Mouse (Mus musculus) hindbrain, embryonic 12.5 days (tissue): ENCODE data around the gene Hipk4. TPM values are rescaled to one million over a fixed set of nuclear protein-coding genes. Genes with fewer than 3 reads are reported as not detected.

ENCODE experiments used
- ATAC-seq: fragments of 200-750 bp; cut with Nextera tagmentation; 2 replicates; pipeline ENCODE4 v1.8.0; 2017; ENCODE audit warnings: moderate TSS enrichment; ENCODE audit not compliant: low FRiP score
- H3K27ac ChIP-seq: fragments of 300-500 bp; sonication (generic); 2 replicates; pipeline ENCODE4 v1.5.1; 2016; ENCODE audit warnings: mild to moderate bottlenecking
- H3K27me3 ChIP-seq: fragments of 300-500 bp; sonication (generic); 2 replicates; pipeline ENCODE4 v1.6.1; 2016; ENCODE audit warnings: mild to moderate bottlenecking
- H3K36me3 ChIP-seq: fragments of 300-500 bp; sonication (generic); 2 replicates; pipeline ENCODE4 v1.6.1; 2016; ENCODE audit warnings: mild to moderate bottlenecking
- H3K4me1 ChIP-seq: fragments of 300-500 bp; sonication (generic); 2 replicates; pipeline ENCODE4 v1.6.1; 2016
- H3K4me2 ChIP-seq: fragments of 300-500 bp; sonication (generic); replicated peaks from 2 replicates; pipeline ENCODE4 v1.6.1; 2016; ENCODE audit warnings: mild to moderate bottlenecking
- H3K4me3 ChIP-seq: fragments of 300-500 bp; sonication (generic); 2 replicates; pipeline ENCODE4 v1.5.1; 2016; ENCODE audit warnings: mild to moderate bottlenecking
- H3K9ac ChIP-seq: fragments of 300-500 bp; sonication (generic); 2 replicates; pipeline ENCODE4 v1.6.1; 2016; ENCODE audit warnings: mild to moderate bottlenecking, moderate library complexity
- H3K9me3 ChIP-seq: fragments of 300-500 bp; sonication (generic); replicated peaks from 2 replicates; pipeline ENCODE4 v1.6.1; 2016; ENCODE audit warnings: mild to moderate bottlenecking
- WGBS: fragments of 180-500 bp; shearing (Covaris S2); methylation state at CpG from one replicate; pipeline ENCODE4 v1.1.7; 2016; 5-methylcytosine and 5-hydroxymethylcytosine counted together
- polyA plus RNA-seq: library from polyadenylated mRNA; unstranded; fragments of >200 nt; fragmentation: Nextera tagmentation; extraction: Ambion mirVana; gene quantifications from 2 replicates; pipeline ENCODE4 v1.2.1, GENCODE M21; 2016

The Hipk4 gene
- polyA plus RNA-seq, 1 experiment from 2014 or later: 0.36 TPM

DNA sequence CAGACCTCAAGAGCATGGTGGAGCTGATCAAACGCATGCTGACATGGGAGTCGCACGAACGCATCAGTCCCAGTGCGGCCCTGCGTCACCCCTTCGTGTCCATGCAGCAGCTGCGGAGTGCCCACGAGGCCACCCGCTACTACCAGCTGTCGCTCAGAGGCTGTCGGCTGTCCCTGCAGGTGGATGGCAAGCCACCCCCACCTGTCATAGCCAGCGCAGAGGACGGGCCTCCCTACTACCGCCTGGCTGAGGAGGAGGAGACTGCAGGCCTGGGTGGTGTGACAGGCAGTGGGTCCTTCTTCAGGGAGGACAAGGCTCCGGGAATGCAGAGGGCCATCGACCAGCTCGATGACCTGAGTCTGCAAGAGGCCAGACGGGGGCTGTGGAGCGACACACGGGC, 6.0 kb downstream of the Hipk4 start:
- Histone ChIP-seq H3K36me3 (peaks cover 41% of the 10 kb centered on the region), H3K4me2 (no peak overlapping the region), H3K9me3 (no peaks in the 10 kb centered on the region), H3K4me3 (no peak overlapping the region), H3K9ac (no peak overlapping the region), H3K27me3 (no peaks in the 10 kb centered on the region), H3K4me1 (no peaks in the 10 kb centered on the region), H3K27ac (no peak overlapping the region)
- no peak for ATAC-seq
- WGBS: 82% methylated on average over 21 of the region's 21 CpGs

DNA sequence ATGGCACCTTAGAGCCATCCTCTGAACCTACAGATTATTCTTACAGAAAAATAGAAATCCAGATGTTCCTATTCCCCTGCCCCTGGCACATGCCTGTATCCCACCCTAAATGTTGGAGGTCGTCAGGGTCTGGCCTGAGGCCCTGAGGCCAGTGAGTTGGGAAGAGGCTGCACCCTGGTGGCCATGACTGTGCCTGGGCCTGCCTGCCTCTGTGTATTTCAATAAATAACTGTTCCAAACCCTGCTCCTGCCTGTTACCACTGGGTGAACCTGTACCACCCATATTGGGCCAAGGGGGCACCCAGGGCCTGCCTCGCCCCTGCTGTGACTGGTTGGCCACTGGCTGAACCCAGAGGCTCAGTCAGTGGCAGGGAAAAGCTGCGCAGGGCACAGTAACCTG, 7.9 kb downstream of the Hipk4 start:
- H3K27ac ChIP-seq: no peak overlapping the region
- no peak overlapping the region for H3K9ac ChIP-seq
- peaks cover 58% of the 10 kb centered on the region for H3K36me3 ChIP-seq
- H3K27me3 ChIP-seq: no peaks in the 10 kb centered on the region
- no peak overlapping the region for H3K4me2 ChIP-seq
- no peak overlapping the region for H3K4me3 ChIP-seq
- no peaks in the 10 kb centered on the region for H3K4me1 ChIP-seq
- no peaks in the 10 kb centered on the region for H3K9me3 ChIP-seq
- ATAC-seq: no peak
- 78% methylated on average over 3 of the region's 3 CpGs for WGBS

DNA sequence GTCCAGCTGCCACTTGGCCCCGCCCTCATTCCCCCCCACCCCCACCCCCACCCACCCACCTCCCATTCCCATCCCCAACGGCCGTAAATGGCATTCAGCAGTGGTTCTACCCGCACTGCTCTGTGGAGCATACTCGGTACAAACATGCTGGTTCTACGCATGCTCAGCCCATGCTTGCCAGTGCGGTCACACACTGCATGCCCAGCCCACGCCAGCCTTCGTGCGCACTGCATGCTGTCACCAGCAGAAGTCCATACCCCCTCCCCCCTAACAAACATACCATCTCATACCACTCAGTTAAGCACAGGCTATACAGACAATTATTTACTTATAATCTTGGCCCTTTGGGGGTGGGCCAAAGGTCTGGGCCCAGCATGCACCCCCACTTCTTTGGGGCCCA, 8.6 kb downstream of the Hipk4 start:
- Histone ChIP-seq H3K27me3 (no peaks in the 10 kb centered on the region), H3K4me3 (no peak overlapping the region), H3K27ac (no peak overlapping the region), H3K9me3 (no peaks in the 10 kb centered on the region), H3K9ac (no peak overlapping the region), H3K4me2 (no peak overlapping the region), H3K4me1 (no peaks in the 10 kb centered on the region), H3K36me3 (peaks cover 66% of the 10 kb centered on the region)
- ATAC-seq: no peak
- WGBS: 87% methylated on average over 10 of the region's 10 CpGs

DNA sequence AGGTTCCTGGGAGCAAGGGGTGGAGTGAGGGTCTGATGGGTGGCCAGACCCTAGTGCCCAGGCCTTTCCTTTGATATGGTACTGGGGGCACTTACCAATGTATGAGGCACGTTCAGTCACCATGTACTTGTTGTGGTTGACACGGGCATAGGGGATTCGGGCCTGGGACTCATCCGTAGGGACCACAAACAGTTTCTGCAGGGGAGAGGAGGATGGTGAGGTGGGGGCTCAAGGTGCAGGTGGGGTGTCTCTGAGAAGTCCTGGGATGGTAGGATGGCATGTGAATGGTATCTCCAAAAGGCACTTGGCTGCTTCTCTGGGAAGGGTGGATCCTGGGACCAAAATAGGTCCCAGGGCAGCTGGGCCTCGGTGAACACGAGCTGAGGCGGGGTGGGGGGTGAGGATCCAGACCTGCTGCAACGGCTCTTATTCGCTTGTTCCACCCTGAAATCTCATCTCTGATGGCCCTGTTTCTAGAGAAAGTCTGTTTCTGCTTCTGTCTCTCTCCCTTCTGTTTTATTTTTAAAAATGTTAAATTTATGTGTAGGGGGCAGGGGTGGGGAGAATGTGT, 9.5 kb downstream of the Hipk4 start:
- no peak for ATAC-seq
- Histone ChIP-seq H3K4me1 (no peaks in the 10 kb centered on the region), H3K27me3 (no peaks in the 10 kb centered on the region), H3K4me2 (no peak overlapping the region), H3K4me3 (no peak overlapping the region), H3K9me3 (no peaks in the 10 kb centered on the region), H3K36me3 (peaks cover 74% of the 10 kb centered on the region), H3K27ac (no peak overlapping the region), H3K9ac (no peak overlapping the region)
- WGBS: 92% methylated on average over 9 of the region's 9 CpGs

DNA sequence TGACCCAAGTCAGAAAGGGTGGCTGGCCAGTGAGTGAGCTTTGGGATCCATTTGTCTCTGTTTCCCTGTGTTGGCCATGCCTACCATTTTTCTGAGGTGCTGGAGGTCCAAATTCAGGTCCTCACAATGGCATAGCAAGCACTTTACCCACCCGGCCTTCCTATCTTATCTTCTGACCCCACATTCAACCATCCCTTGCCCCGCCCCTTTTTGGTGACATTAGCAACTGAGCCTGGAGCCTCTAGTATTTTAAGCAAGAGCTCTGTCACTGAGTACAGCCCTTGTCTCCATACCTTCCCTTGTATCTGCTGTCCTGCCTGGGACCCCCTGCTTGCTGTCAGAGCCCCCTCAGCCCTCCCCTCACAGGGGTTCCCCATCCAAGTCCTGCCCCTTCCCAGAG, 12.3 kb downstream of the Hipk4 start:
- no peak overlapping the region for H3K9ac ChIP-seq
- 75% methylated on average over 2 of the region's 2 CpGs for WGBS
- no peak overlapping the region for H3K27ac ChIP-seq
- no peaks in the 10 kb centered on the region for H3K27me3 ChIP-seq
- H3K4me3 ChIP-seq: no peak overlapping the region
- no peaks in the 10 kb centered on the region for H3K4me1 ChIP-seq
- H3K36me3 ChIP-seq: peaks cover 80% of the 10 kb centered on the region
- no peak for ATAC-seq
- no peak overlapping the region for H3K4me2 ChIP-seq
- H3K9me3 ChIP-seq: no peaks in the 10 kb centered on the region

GRCm38 (mm10) chr7:27536618-27537017, 13.6 kb downstream of the Hipk4 start:
- no peaks in the 10 kb centered on the region for H3K27me3 ChIP-seq
- H3K36me3 ChIP-seq: peaks cover 69% of the 10 kb centered on the region
- no peak overlapping the region for H3K27ac ChIP-seq
- WGBS: 88% methylated on average over 6 of the region's 6 CpGs
- no peak overlapping the region for H3K9ac ChIP-seq
- no peaks in the 10 kb centered on the region for H3K9me3 ChIP-seq
- no peak overlapping the region for H3K4me3 ChIP-seq
- ATAC-seq: no peak
- H3K4me2 ChIP-seq: no peak overlapping the region
- peaks cover 6% of the 10 kb centered on the region for H3K4me1 ChIP-seq

GRCm38 (mm10) chr7:27537998-27538397, 14.9 kb downstream of the Hipk4 start:
- no peak overlapping the region for H3K4me2 ChIP-seq
- no peak overlapping the region for H3K4me3 ChIP-seq
- peaks cover 13% of the 10 kb centered on the region for H3K4me1 ChIP-seq
- 91% methylated on average over 8 of the region's 8 CpGs for WGBS
- no peaks in the 10 kb centered on the region for H3K9me3 ChIP-seq
- H3K27me3 ChIP-seq: no peaks in the 10 kb centered on the region
- H3K27ac ChIP-seq: no peak overlapping the region
- peaks cover 55% of the 10 kb centered on the region for H3K36me3 ChIP-seq
- H3K9ac ChIP-seq: no peak overlapping the region
- ATAC-seq: no peak

DNA sequence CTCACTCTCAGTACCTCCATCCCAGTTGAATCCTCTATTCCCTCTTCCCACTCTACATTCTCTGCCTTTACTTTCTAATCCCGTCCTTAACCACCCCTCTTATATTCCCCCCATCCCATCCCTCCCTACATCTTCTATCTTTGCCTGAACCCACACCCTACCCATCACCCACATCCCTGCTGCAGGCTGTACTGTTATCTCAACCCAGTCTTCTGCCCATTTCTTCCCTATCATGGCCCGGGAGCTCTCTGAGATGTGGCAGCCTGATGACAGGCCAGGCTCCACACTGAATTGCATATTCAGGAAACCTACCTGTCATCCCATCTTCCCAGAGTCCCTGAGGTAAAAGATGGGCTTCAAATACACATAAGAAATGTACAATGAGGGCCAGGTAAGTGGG, 15.7 kb downstream of the Hipk4 start:
- ATAC-seq: no peak
- H3K36me3 ChIP-seq: peaks cover 48% of the 10 kb centered on the region

DNA sequence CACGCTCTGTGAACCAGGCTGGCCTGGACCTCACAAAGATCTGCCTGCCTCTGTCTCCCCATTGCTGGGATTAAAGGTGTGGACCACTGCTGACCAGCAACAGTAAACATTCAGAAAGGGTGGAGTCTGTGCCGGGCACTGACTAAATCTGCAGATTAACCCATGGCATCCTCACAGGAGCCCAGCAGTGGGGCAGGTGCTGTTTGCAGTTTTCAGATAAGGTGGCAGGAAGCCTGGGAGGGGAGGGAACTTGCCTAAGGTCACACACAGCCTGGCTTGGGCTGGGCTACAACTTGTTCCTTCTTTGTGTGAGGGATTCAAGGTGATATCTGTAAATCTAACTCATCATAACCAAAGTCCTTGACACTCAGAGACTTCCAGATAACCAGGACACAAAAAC, 17.5 kb downstream of the Hipk4 start:
- Histone ChIP-seq H3K27ac (no peak overlapping the region), H3K36me3 (peaks cover 34% of the 10 kb centered on the region), H3K4me3 (no peak overlapping the region), H3K9me3 (no peaks in the 10 kb centered on the region), H3K4me2 (no peak overlapping the region), H3K4me1 (peaks cover 13% of the 10 kb centered on the region), H3K27me3 (no peaks in the 10 kb centered on the region), H3K9ac (no peak overlapping the region)
- ATAC-seq: no peak
- WGBS: 71% methylated on average over 2 of the region's 2 CpGs

More for the DNA sequence above, 15.7 kb downstream of the Hipk4 start:
- Histone ChIP-seq H3K27me3 (no peaks in the 10 kb centered on the region), H3K9ac (no peak overlapping the region), H3K9me3 (no peaks in the 10 kb centered on the region), H3K27ac (no peak overlapping the region), H3K4me3 (no peak overlapping the region), H3K4me1 (peaks cover 13% of the 10 kb centered on the region), H3K4me2 (no peak overlapping the region)
- WGBS: 89% methylated on average over 2 of the region's 2 CpGs

DNA sequence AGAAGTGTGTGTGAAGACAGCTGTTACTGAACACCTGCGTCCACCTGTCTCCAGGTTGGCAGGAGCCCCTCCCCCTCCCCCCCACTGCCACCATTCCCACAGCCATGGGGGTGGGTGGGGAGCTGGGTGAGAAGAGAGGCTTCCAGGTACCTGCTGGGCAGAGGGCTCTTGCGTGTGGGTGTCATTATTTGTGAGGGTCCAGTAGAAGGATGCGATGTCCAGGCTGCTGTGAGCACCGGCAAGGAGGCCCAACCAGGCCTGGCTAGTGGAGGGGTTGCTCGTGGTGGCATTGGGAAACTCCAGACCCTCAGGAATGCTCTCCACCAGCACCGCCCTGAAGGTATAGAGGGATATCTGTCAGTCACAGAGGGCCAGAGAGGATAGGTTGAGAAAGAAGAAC, 17.9 kb downstream of the Hipk4 start:
- Histone ChIP-seq H3K9ac (no peak overlapping the region), H3K27me3 (no peaks in the 10 kb centered on the region), H3K4me3 (no peak overlapping the region), H3K27ac (no peak overlapping the region), H3K36me3 (peaks cover 30% of the 10 kb centered on the region), H3K9me3 (no peaks in the 10 kb centered on the region), H3K4me2 (no peak overlapping the region), H3K4me1 (peaks cover 13% of the 10 kb centered on the region)
- 93% methylated on average over 6 of the region's 6 CpGs for WGBS
- no peak for ATAC-seq

GRCm38 (mm10) chr7:27541431-27541830, 18.4 kb downstream of the Hipk4 start:
- WGBS: 72% methylated on average over 16 of the region's 16 CpGs
- ATAC-seq: peak; percentile 23; the same call in 1 of the 2 replicates
- H3K4me2 ChIP-seq: peak overlapping the region; percentile 82
- no peaks in the 10 kb centered on the region for H3K9me3 ChIP-seq
- peak overlapping the region; percentile 71 for H3K9ac ChIP-seq
- H3K4me3 ChIP-seq: no peak overlapping the region; the same call in 1 of the 2 replicates
- H3K27me3 ChIP-seq: no peaks in the 10 kb centered on the region
- H3K36me3 ChIP-seq: peaks cover 25% of the 10 kb centered on the region
- no peak overlapping the region for H3K27ac ChIP-seq
- peaks cover 13% of the 10 kb centered on the region for H3K4me1 ChIP-seq

- 63% methylated on average over 5 of the region's 5 CpGs for WGBS
- H3K9ac ChIP-seq: peak overlapping the region; percentile 71
- H3K4me2 ChIP-seq: peak overlapping the region; percentile 82
- H3K9me3 ChIP-seq: no peaks in the 10 kb centered on the region
- no peak overlapping the region for H3K27ac ChIP-seq
- peaks cover 13% of the 10 kb centered on the region for H3K4me1 ChIP-seq
- peaks cover 21% of the 10 kb centered on the region for H3K36me3 ChIP-seq
- no peaks in the 10 kb centered on the region for H3K27me3 ChIP-seq
- ATAC-seq: no peak
- peak overlapping the region; percentile 57 for H3K4me3 ChIP-seq
Measured at GRCm38 (mm10) chr7:27541922-27542321, 18.9 kb downstream of the Hipk4 start.

DNA sequence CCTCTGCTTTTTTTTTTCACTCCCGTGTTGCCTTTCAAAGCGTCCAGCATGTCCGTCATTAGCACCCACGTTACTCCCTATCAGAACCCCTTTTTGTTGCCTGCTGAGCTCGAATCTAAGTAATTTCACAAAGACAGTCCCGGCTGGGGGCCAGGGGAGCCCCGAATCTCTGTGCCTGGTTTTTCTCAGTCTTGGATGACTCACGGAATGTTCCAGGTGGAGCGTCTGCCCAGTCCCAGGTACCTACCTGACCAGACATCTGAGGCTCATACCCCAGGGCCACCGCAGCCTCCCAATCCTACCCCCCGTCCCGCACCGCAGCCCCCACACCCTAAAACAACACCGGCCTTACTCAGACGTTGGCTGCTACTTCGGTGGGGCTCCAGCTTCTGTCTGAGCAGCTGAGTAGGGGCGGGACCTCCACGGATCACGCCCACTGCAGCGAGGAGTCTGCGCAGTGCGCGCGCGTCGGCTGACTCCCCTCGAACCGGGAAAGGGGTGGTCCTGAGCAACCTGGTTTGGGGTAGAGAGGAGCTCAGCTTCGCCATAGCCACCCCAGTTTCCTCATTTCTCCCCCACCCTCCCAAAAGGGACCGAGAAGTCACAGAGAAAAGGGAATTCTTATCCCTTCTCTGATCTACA, 19.4 kb downstream of the Hipk4 start:
- 4% methylated on average over 30 of the region's 30 CpGs for WGBS
- H3K4me2 ChIP-seq: peak overlapping the region; percentile 82
- H3K36me3 ChIP-seq: peaks cover 15% of the 10 kb centered on the region
- no peaks in the 10 kb centered on the region for H3K27me3 ChIP-seq
- peak overlapping the region; percentile 71 for H3K9ac ChIP-seq
- H3K4me1 ChIP-seq: peaks cover 13% of the 10 kb centered on the region
- H3K9me3 ChIP-seq: no peaks in the 10 kb centered on the region
- peak; percentile 93 for ATAC-seq
- no peak overlapping the region for H3K27ac ChIP-seq
- peak overlapping the region; percentile 57 for H3K4me3 ChIP-seq
